Mouse (Mus musculus) layer of hippocampus, postnatal 25 days (tissue): Measurements from ENCODE around the gene Ms4a6b. TPM values are rescaled to one million over a fixed set of nuclear protein-coding genes. Genes with fewer than 3 reads are reported as not detected.
"Not testable (repeated sequence)": the region's sequence is repeated elsewhere in the genome, so short reads cannot be mapped to it uniquely, and the experiment has no call there.

ENCODE experiments used
- DNase-seq, 2 experiments: peaks; one replicate each; pipeline ENCODE4 v3.0.0; 2022; ENCODE audit warnings: mixed read lengths in 2 of 2, low spot score in 1 of 2; ENCODE audit errors: extremely low spot score in 1 of 2
- total RNA-seq, 2 experiments: library from RNA; stranded (reverse); gene quantifications; 2 replicates each; pipeline ENCODE4 v1.2.3; 2021

Gene Ms4a6b
- total RNA-seq, 2 experiments from 2014 or later = 1.6 to 2.7 TPM

DNA sequence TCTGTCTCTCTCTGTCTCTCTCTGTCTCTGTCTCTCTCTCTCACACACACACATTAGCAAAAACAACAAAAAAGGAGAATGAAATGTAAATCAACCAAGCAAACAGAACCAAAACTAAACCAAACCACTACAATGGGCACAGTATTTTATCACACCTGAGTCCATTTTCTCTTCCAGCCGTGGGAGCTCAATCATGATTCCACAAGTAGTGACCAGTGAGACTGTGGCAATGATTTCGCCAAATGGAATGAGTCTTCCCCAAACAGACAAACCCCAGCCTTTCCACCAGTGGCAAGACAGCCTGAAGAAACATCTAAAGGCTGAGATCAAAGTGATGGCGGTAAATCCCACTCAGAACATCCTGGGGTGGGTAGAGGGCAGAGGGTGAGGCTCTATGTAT, 3.8 kb downstream of the Ms4a6b start:
- DNase-seq = no peak

DNA sequence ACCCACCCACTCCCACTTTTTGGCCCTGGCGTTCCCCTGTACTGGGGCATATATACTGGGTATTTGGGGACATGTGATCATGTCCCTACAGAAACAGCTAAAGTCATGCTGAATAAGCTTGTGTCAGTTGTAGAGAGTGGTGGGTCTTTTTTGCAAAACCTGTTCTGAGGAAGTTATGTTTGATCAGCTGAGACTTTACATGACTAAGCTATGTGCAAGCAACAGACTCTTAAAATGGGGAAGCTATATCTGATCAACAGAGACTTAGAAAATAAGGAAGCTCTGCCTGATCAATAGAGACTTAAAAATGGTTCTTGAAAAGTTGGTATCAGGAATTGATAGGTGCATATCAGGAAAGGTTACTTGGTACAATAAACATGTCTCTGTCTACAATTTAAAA, 17.1 kb downstream of the Ms4a6b start:
- no peak for DNase-seq

DNA sequence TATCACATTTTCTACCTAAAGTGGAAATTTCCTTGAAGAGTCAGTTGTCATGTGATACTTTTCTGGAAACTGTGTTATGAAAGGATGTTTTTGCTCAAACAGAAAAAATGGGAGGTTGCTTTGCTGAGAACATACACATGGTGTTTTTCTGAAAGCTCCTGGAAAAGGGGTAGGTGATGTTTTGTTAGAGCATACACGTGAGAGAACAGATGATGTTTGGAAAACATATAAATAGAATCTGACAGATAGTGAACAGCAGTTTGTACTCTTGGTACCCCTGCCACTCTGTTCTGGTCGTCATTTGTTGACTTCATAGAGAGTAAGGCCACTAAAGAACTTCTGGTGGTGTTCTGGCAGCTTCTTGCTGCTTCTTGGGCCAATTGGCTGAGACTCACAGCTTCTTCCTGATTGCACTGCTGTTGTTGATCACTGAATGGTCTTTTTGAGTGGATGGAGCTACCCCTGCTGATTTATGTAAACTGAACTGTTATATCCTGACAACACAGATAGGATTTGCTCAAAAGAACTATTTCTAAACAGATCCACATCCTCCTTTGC, 17.7 kb downstream of the Ms4a6b start:
- DNase-seq = no peak

DNA sequence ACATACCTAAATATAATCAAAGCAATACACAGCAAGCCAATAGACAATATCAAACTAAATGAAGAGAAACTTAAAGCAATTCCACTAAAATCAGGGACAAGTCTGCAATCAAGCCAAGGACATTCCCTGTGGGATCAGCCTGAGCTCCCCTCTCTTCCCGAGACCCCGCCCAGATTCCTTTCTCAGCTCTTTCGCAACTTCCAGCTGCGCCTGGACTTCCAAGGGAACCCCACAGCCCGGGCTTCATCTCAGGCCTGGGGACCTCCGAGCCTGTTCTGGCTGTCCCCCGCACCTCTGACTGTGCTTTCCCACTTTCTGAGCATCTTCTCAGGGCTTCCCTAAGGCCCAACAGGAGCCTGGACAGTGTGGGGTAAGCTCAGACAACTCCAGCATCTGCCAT, 20.3 kb downstream of the Ms4a6b start, which contains the start of gene Ms4a4d:
Gene Ms4a4d (plus strand): TSS at position 209 of the 400 bp plus-strand sequence.
- no peak for DNase-seq

DNA sequence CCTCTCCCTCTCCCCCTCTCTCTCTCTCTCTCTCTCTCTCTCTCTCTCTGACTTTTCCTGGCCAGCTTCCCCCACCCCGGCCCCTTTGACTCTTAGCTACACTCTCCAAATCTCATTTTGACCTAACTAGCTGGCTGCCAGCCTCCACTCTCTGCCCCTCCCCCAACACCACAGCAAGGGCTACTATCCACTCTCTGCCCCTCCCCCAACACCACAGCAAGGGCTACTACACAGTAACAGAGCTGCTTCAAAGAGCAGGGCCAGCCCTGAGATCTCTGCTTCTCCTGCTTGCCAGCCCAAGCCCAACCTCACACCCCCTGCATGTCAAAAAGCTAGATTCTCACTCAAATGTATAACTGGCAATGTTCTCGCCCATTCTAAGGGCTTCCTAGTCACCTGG, 21.0 kb downstream of the Ms4a6b start:
- no peak for DNase-seq

DNA sequence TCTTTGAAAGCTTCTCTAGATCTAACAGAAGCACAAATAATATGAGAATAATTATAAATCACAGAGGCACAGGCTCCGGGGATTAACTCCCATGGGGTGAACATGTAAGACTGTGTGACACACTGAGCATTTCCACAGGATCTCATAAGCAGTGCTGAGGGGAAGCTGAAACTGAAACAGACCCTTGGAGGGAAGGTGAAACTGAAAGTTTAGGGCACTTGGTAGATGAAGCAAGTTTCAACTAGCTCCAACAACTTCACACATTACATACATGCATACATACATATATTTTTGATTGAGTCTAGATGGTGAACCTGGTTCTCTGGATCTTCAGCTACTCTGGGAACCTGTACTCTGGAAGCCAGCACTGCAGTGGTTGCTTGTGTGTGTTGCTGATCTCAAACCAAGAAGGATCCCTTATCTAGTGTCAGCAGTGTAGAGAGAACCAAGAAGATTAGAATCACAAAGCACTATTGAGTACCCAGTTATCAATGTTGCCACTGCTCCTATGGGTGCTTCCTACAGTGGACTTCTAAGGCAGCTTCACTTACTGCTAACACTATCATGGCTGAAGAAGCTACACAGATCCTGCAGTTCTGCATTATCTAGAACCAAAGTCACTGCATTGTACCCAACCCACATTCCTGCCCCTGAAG, 24.0 kb downstream of the Ms4a6b start:
- DNase-seq = not testable (repeated sequence)

DNA sequence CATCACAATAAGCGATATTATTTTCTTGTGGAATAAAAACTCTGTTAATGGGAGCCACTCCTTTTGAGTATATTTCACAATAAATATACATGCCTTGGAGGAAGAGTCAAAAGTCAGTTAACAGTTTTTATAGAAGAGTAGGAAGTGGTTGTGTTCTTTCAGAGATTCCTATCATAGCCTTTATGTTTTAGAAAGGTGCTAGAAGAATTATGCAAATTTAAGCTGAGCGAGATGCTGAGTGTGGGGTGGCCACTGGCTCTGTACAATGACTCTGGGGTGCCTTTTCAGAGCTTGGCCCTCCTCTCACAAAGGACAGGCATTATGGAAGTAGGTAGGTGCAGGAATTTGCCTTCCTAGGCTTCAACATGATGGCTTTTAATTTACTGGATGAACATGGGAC, 28.1 kb downstream of the Ms4a6b start:
- not testable (repeated sequence) for DNase-seq

DNA sequence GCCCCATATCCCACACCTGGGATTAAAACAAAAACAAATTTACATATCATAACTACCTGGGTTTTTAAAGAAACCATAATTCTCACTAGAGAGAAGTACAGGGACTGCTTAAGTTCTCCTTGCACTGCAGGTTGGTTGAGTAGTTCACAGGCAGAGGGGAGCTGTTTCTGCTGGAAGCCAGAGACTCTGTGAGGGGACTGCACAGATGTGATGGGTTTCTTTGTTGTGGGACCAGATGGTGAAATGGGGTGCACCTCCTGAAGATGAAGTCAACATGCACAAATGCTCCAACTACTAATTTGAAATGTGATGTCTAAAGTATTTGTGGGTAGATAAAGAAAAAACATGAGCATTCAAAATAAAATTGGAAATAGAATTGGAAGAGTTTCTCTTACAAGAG, 31.6 kb downstream of the Ms4a6b start:
- no peak for DNase-seq

DNA sequence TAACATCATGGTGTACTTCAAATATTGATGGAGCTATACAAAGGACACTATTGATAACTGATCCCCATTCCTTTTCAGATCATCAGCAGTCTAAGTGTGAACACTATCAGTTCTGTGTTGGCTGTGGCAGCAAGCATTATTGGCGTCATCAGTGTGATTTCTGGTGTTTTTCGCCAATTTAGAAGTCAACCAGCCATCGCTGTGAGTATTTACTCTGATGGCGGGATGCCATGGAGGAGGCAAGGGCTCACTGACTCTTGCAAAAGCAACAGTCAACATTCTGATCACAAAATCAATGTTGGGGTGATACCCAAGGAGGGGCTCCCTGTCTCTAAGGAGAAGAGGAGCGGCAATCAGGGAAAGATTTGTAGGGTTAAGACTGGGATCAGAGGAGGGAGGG, 38.4 kb downstream of the Ms4a6b start:
- no peak for DNase-seq

DNA sequence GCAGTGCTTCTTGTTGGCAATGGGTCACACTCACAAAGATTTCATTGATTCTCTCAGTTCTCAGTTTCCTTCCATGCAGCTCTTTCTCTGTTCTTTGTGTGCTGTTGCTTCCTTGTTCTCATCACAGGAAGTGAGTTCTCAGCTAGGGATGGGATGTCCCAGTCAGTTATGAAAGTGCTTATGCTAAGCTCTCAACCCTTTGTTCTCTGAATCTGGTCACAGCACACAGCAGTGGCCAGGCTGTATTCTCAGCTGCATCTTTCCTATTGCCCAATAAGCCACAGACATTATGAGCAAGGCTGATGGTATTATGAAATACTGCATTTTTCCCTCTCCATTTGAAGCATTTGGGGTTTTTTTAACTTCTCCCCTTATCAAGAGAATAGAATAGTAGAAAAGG, 43.2 kb downstream of the Ms4a6b start:
- not testable (repeated sequence) for DNase-seq

DNA sequence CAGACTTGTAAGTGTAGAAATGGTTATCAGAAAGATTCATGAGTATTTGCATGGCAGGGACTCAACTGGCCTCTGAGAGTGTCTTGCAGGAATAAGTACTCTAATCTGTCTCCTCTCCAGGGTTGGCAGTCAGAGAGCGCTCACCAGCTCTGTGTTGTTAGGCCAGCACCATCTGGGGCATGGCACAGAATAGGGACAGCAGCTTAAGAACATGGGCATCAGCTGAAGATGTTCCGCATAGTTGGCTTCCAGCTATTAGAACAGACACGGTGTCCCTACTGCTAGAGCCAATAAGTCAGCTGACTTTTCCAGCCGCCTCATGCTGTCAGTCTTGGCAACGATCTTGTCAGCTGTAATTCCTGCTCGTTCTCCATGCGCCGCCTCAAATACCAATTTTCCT, 58.7 kb downstream of the Ms4a6b start:
- no peak for DNase-seq

Other genes with a start within 250 kb of the Ms4a6b start
- gene Ms4a5, start 232.6 kb upstream of the Ms4a6b start, total RNA-seq = not detected
- not detected for gene Ms4a14, start 202.1 kb upstream of the Ms4a6b start, total RNA-seq
- not detected for gene Ms4a7, start 180.4 kb upstream of the Ms4a6b start, total RNA-seq
- under 1 TPM; 0.61 to 0.89 TPM for gene Ms4a4a, start 141.0 kb upstream of the Ms4a6b start, total RNA-seq
- gene Ms4a4c, start 111.7 kb upstream of the Ms4a6b start, total RNA-seq = not detected
- gene Ms4a4b, start 73.0 kb upstream of the Ms4a6b start, total RNA-seq = not detected
- gene Ms4a6c, start 47.1 kb upstream of the Ms4a6b start, total RNA-seq = 1 to 10 TPM in 1 of 2 experiments, under 1 TPM in 1; 0.68 to 1.2 TPM
- gene Gm8369, start 30.6 kb upstream of the Ms4a6b start, total RNA-seq = under 1 TPM in 1 of 2 experiments, not detected in 1; 0.12 TPM
- gene Ms4a4d, start 20.3 kb downstream of the Ms4a6b start, total RNA-seq = not detected
- gene Ms4a6d, start 88.3 kb downstream of the Ms4a6b start, total RNA-seq = under 1 TPM; 0.54 to 0.98 TPM
- not detected for gene Ms4a2, start 107.2 kb downstream of the Ms4a6b start, total RNA-seq
- gene Ms4a3, start 124.3 kb downstream of the Ms4a6b start, total RNA-seq = not detected
- gene Oosp2, start 144.0 kb downstream of the Ms4a6b start, total RNA-seq = not detected
- gene Oosp1, start 174.6 kb downstream of the Ms4a6b start, total RNA-seq = not detected
- gene Oosp3, start 180.5 kb downstream of the Ms4a6b start, total RNA-seq = not detected
- not detected for gene Gif, start 231.0 kb downstream of the Ms4a6b start, total RNA-seq